ENCODE assay signal across 9 mouse cellular contexts in the genomic region with DNA sequence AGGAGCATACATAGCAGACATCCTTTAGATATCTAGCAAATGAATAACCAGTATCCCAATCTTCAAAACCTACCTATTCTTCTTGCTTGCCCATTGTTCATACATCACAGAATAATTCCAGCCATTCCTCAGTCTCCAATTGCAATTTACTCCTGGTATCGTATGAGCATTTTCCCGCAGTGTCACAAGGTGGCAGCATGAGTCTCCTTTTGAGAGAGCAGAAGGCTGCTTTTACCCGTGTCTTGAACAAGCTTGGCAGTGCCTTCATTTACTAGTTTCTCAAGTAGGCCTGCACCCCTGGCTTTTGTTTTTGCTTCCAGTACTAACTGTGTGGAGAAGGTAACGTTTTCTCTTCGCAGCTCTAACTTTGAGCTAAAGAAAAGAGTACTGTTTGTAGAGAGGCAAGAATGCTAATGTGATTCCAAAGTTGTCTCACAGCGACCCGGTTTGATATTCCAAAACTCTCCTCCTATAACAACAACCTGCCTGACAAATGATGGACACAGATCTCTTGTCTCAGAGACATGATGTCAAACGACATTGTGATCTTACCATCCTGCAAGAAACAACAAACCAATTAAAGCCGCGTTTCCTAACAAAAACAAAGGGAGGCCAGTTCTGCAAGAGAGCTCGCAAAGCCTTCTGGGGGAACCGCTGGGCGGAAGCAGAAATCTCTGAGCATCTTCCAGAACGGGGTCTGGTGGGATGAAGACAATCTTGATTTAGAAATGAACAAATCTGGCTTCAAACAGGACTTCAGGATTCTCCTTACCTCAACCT. TPM values are rescaled to one million over a fixed set of nuclear protein-coding genes. Genes with fewer than 3 reads are reported as not detected.
DNase-seq lines count a peak whose midpoint lies in the region; ATAC-seq and TF ChIP-seq lines count a peak whose summit lies in the region.
"Had no signal": no experiment of that assay in that cellular context is flagged by ENCODE, and none has a peak within 500 bp of the region (broad histone marks: within the 10 kb centered on the region; RNA-seq: fewer than 3 reads in every experiment).

No protein-coding gene starts in this region.

- no peaks in the 10 kb centered on the region for H3K27me3 ChIP-seq in kidney, embryonic 16.5 days (ENCODE audit: insufficient read depth, low read length)
- no peaks in the 10 kb centered on the region for H3K27me3 ChIP-seq in hindbrain, postnatal 0 days (ENCODE audit: insufficient read depth, low read length)
- H3K27me3 ChIP-seq in midbrain, embryonic 14.5 days (ENCODE audit: control insufficient read depth, insufficient read depth, low read length): no peaks in the 10 kb centered on the region
- H3K27me3 ChIP-seq in splenic B cell, adult 2 months (ENCODE audit: control insufficient read depth, insufficient read depth, low read length, poor library complexity, severe bottlenecking): no peaks in the 10 kb centered on the region

- H3K36me3 ChIP-seq in kidney, embryonic 16.5 days (ENCODE audit: insufficient read depth, low read length): no peaks in the 10 kb centered on the region
- H3K36me3 ChIP-seq in hindbrain, postnatal 0 days (ENCODE audit: insufficient read depth, low read length): no peaks in the 10 kb centered on the region
- no peaks in the 10 kb centered on the region for H3K36me3 ChIP-seq in midbrain, embryonic 14.5 days (ENCODE audit: control insufficient read depth, insufficient read depth, low read length)
- 0 out of 2 replicates have a peak, but pooled peaks cover 2% of the 10 kb centered on the region for H3K36me3 ChIP-seq in splenic B cell, adult 2 months (ENCODE audit: control insufficient read depth, insufficient read depth, low read length, poor library complexity, severe bottlenecking)

- no peak overlapping the region for H3K4me2 ChIP-seq in kidney, embryonic 16.5 days (replicated peaks; ENCODE audit: low read depth, low read length)
- no peak overlapping the region for H3K4me2 ChIP-seq in hindbrain, postnatal 0 days (ENCODE audit: low read depth, low read length)
- H3K4me2 ChIP-seq in midbrain, embryonic 14.5 days (ENCODE audit: low read length): no peak overlapping the region

- H3K9ac ChIP-seq in kidney, embryonic 16.5 days (replicated peaks; ENCODE audit: low read length): no peak overlapping the region; the same call in 1 of the 2 replicates
- no peak overlapping the region for H3K9ac ChIP-seq in hindbrain, postnatal 0 days (replicated peaks; ENCODE audit: low read length)
- no peak overlapping the region for H3K9ac ChIP-seq in midbrain, embryonic 14.5 days (replicated peaks; ENCODE audit: low read length)

- peak; percentile 66 for DNase-seq in kidney, adult 11 months
- peak; percentile 59 to 62 for DNase-seq in cerebellum, adult 18-20 months
- peak; percentile 83 for DNase-seq in forelimb bud, embryonic 11.5 days (ENCODE audit: low read depth, low spot score)
- peak; percentile 93 for DNase-seq in hindbrain, postnatal 0 days (ENCODE audit: low spot score)
- DNase-seq in left cerebral cortex, adult 8-10 months (ENCODE audit: low spot score in 2 of 2): peak; percentile 61 to 63
- DNase-seq in midbrain, embryonic 14.5 days: peak; percentile 93
- peak; percentile 85 for DNase-seq in splenic B cell, adult 2 months (ENCODE audit: low read depth, low spot score)

- WGBS in kidney, embryonic 16.5 days: 40% methylated on average over 14 of the region's 14 CpGs
- 39% methylated on average over 14 of the region's 14 CpGs for WGBS in hindbrain, postnatal 0 days
- whole genome bisulfite sequencing in midbrain, embryonic 14.5 days: 41% methylated on average over 14 of the region's 14 CpGs

- peak; percentile 94 for TF ChIP-seq CTCF in hindbrain, postnatal 0 days (IDR thresholded peaks at IDR 0.05; ENCODE audit: low read depth)

- no peak overlapping the region for H3K4me3 ChIP-seq in kidney, embryonic 16.5 days (ENCODE audit: low read length)
- H3K4me3 ChIP-seq in hindbrain, postnatal 0 days (ENCODE audit: low read length): no peak overlapping the region
- H3K4me3 ChIP-seq in midbrain, embryonic 14.5 days (replicated peaks; ENCODE audit: low read depth, low read length): no peak overlapping the region

- H3K4me1 ChIP-seq in kidney, embryonic 16.5 days (ENCODE audit: insufficient read depth, low read length): peaks cover 6% of the 10 kb centered on the region; the same call in 1 of the 2 replicates
- H3K4me1 ChIP-seq in hindbrain, postnatal 0 days (ENCODE audit: insufficient read depth, low read length): no peaks in the 10 kb centered on the region
- H3K4me1 ChIP-seq in midbrain, embryonic 14.5 days (ENCODE audit: control insufficient read depth, insufficient read depth, low read length): no peaks in the 10 kb centered on the region

- no peaks in the 10 kb centered on the region for H3K9me3 ChIP-seq in kidney, embryonic 16.5 days (ENCODE audit: low read length)
- no peaks in the 10 kb centered on the region for H3K9me3 ChIP-seq in hindbrain, postnatal 0 days (ENCODE audit: low read length)
- no peaks in the 10 kb centered on the region for H3K9me3 ChIP-seq in midbrain, embryonic 14.5 days (ENCODE audit: control insufficient read depth, low read length)

- ATAC-seq in kidney, embryonic 16.5 days (ENCODE audit: low FRiP score, low TSS enrichment): no peak
- peak; percentile 70 for ATAC-seq in hindbrain, postnatal 0 days
- no peak; the same call in 1 of the 2 replicates for ATAC-seq in midbrain, embryonic 14.5 days (ENCODE audit: low FRiP score, low TSS enrichment)

- H3K27ac ChIP-seq in kidney, embryonic 16.5 days (ENCODE audit: low read length): no peak overlapping the region
- no peak overlapping the region for H3K27ac ChIP-seq in hindbrain, postnatal 0 days
- no peak overlapping the region for H3K27ac ChIP-seq in midbrain, embryonic 14.5 days (replicated peaks; ENCODE audit: low read depth, low read length)
- H3K27ac ChIP-seq: macrophage had no signal

RNA-seq across cellular contexts. Expression of a gene that starts 5.0 kb away (rescaled TPM):
- 69.2 and 76.3 TPM in 2 replicates for polyA plus RNA-seq in kidney, embryonic 16.5 days (2015; fragmentation: Nextera tagmentation; extraction: Ambion mirVana)
- 167 and 174 TPM in 2 replicates for total RNA-seq in hindbrain, postnatal 0 days (2014; rRNA removed)
- 180 and 198 TPM in 2 replicates for polyA plus RNA-seq in hindbrain, postnatal 0 days (2015; fragmentation: Nextera tagmentation; extraction: Ambion mirVana)
- 100 to 1,000 TPM; 191 to 207 (median 194) TPM for total RNA-seq in left cerebral cortex, adult 8-10 months (2022)
- polyA plus RNA-seq in midbrain, embryonic 14.5 days (2014; fragmentation: Nextera tagmentation; extraction: Ambion mirVana): 51.7 and 62.4 TPM in 2 replicates

RNA-seq across cellular contexts. Expression of a gene that starts 42.4 kb away (rescaled TPM):
- polyA plus RNA-seq in kidney, embryonic 16.5 days (2015; fragmentation: Nextera tagmentation; extraction: Ambion mirVana): 8.8 and 9.1 TPM in 2 replicates
- 16.9 and 19.3 TPM in 2 replicates for total RNA-seq in hindbrain, postnatal 0 days (2014; rRNA removed)
- polyA plus RNA-seq in hindbrain, postnatal 0 days (2015; fragmentation: Nextera tagmentation; extraction: Ambion mirVana): 10.9 and 13.2 TPM in 2 replicates
- total RNA-seq in left cerebral cortex, adult 8-10 months (2022): 10 to 100 TPM; 28.1 to 33.4 (median 28.7) TPM
- polyA plus RNA-seq in midbrain, embryonic 14.5 days (2014; fragmentation: Nextera tagmentation; extraction: Ambion mirVana): 17.8 and 19.4 TPM in 2 replicates
